Mouse (Mus musculus) megakaryocyte, embryonic 14.5 days (primary cell): ENCODE data around the gene Ctxn1. TPM values are rescaled to one million over a fixed set of nuclear protein-coding genes. Genes with fewer than 3 reads are reported as not detected.

Source experiments
- H3K27me3 ChIP-seq: replicated peaks from 2 replicates; pipeline ENCODE3; 2012; ENCODE audit warnings: inconsistent platforms
- H3K36me3 ChIP-seq: replicated peaks from 2 replicates; pipeline ENCODE3; 2012; ENCODE audit warnings: low read length, inconsistent platforms, mixed read lengths
- H3K4me1 ChIP-seq: 2 replicates; pipeline ENCODE4 v1.6.1; 2012; ENCODE audit warnings: inconsistent platforms
- H3K4me3 ChIP-seq: replicated peaks from 2 replicates; pipeline ENCODE3; 2012; ENCODE audit warnings: moderate library complexity, mild to moderate bottlenecking, inconsistent platforms
- H3K9me3 ChIP-seq: 2 replicates; pipeline ENCODE4 v1.6.1; 2012; ENCODE audit warnings: inconsistent platforms
- FLI1 ChIP-seq: IDR thresholded peaks from 2 replicates; pipeline ENCODE4 v1.6.1; 2012; ENCODE audit warnings: low read length, inconsistent platforms, mixed read lengths
- GATA1 ChIP-seq: IDR thresholded peaks from 3 replicates; pipeline ENCODE4 v1.6.1; 2012; ENCODE audit warnings: mixed read lengths, low read length, inconsistent platforms, borderline replicate concordance
- polyA plus RNA-seq: library from polyadenylated mRNA; stranded (reverse); fragments of >175 nt; gene quantifications from 2 replicates; pipeline ENCODE4 v1.2.3, GENCODE M21; 2012; ENCODE audit warnings: low replicate concordance; ENCODE audit not compliant: insufficient read depth

Ctxn1 gene
- polyA plus RNA-seq, 1 experiment: 4.9 TPM

- H3K4me3 ChIP-seq: peak within 1 kb of the TSS; percentile 96
- H3K36me3 ChIP-seq: peaks cover 56% of the 10 kb centered on the region
- H3K4me1 ChIP-seq: peaks cover 41% of the 10 kb centered on the region
- H3K27me3 ChIP-seq: no peaks in the 10 kb centered on the region
- no peaks in the 10 kb centered on the region for H3K9me3 ChIP-seq
- TF ChIP-seq GATA1 (no peak), FLI1 (no peak)
Observed at GRCm38 (mm10) chr8:4252934-4253841, 5.9 kb downstream of the Ctxn1 start, which contains the start of gene Snapc2. Gene Snapc2, plus strand, starts transcription at chr8:4253080.

- Histone ChIP-seq H3K36me3 (peaks cover 63% of the 10 kb centered on the region), H3K4me3 (peak overlapping the region; percentile 96), H3K27me3 (no peaks in the 10 kb centered on the region), H3K9me3 (no peaks in the 10 kb centered on the region), H3K4me1 (peaks cover 35% of the 10 kb centered on the region)
- TF ChIP-seq GATA1: no peak
- no peak for TF ChIP-seq FLI1
Observed at GRCm38 (mm10) chr8:4252116-4252760, 6.8 kb downstream of the Ctxn1 start.

- H3K27me3 ChIP-seq: no peaks in the 10 kb centered on the region
- H3K9me3 ChIP-seq: no peaks in the 10 kb centered on the region
- TF ChIP-seq GATA1 (no peak), FLI1 (no peak)
- peaks cover 38% of the 10 kb centered on the region for H3K4me1 ChIP-seq
- H3K4me3 ChIP-seq: no peak overlapping the region
- peaks cover 65% of the 10 kb centered on the region for H3K36me3 ChIP-seq
Observed at GRCm38 (mm10) chr8:4250306-4250970, 8.6 kb downstream of the Ctxn1 start.

GRCm38 (mm10) chr8:4249213-4249612, 9.9 kb downstream of the Ctxn1 start:
- no peaks in the 10 kb centered on the region for H3K27me3 ChIP-seq
- no peak overlapping the region for H3K4me3 ChIP-seq
- no peak for TF ChIP-seq GATA1
- no peak for TF ChIP-seq FLI1
- peaks cover 36% of the 10 kb centered on the region for H3K4me1 ChIP-seq
- peaks cover 65% of the 10 kb centered on the region for H3K36me3 ChIP-seq
- no peaks in the 10 kb centered on the region for H3K9me3 ChIP-seq

- Histone ChIP-seq H3K36me3 (peaks cover 75% of the 10 kb centered on the region), H3K9me3 (no peaks in the 10 kb centered on the region)
Observed at GRCm38 (mm10) chr8:4247951-4248540, 11.0 kb downstream of the Ctxn1 start, which contains the start of gene Tgfbr3l. Gene Tgfbr3l, plus strand, starts transcription at chr8:4248214.

GRCm38 (mm10) chr8:4247241-4247640, 11.8 kb downstream of the Ctxn1 start:
- Histone ChIP-seq H3K36me3 (peaks cover 83% of the 10 kb centered on the region), H3K27me3 (no peaks in the 10 kb centered on the region), H3K4me1 (peaks cover 26% of the 10 kb centered on the region), H3K4me3 (no peak overlapping the region), H3K9me3 (no peaks in the 10 kb centered on the region)
- no peak for TF ChIP-seq GATA1
- TF ChIP-seq FLI1: no peak

More at GRCm38 (mm10) chr8:4247951-4248540, 11.0 kb downstream of the Ctxn1 start, which contains the start of gene Tgfbr3l:
- Histone ChIP-seq H3K4me1 (peaks cover 27% of the 10 kb centered on the region), H3K4me3 (no peak within 1 kb of the TSS), H3K27me3 (no peaks in the 10 kb centered on the region)
- TF ChIP-seq FLI1 (no peak), GATA1 (no peak)

GRCm38 (mm10) chr8:4245737-4246136, 13.3 kb downstream of the Ctxn1 start:
- H3K36me3 ChIP-seq: peaks cover 98% of the 10 kb centered on the region
- TF ChIP-seq FLI1: no peak
- no peak for TF ChIP-seq GATA1
- no peak overlapping the region for H3K4me3 ChIP-seq

GRCm38 (mm10) chr8:4245061-4245460, 14.0 kb downstream of the Ctxn1 start:
- H3K4me3 ChIP-seq: no peak overlapping the region
- no peaks in the 10 kb centered on the region for H3K27me3 ChIP-seq
- no peaks in the 10 kb centered on the region for H3K9me3 ChIP-seq
- TF ChIP-seq FLI1: no peak
- TF ChIP-seq GATA1: no peak
- peaks cover 30% of the 10 kb centered on the region for H3K4me1 ChIP-seq
- peaks cover 100% of the 10 kb centered on the region for H3K36me3 ChIP-seq

More at GRCm38 (mm10) chr8:4245737-4246136, 13.3 kb downstream of the Ctxn1 start:
- H3K9me3 ChIP-seq: no peaks in the 10 kb centered on the region
- H3K4me1 ChIP-seq: peaks cover 30% of the 10 kb centered on the region
- H3K27me3 ChIP-seq: no peaks in the 10 kb centered on the region
